Mouse (Mus musculus) gastrocnemius, postnatal 36 days (tissue): ENCODE data around the gene Rhot2. TPM values are rescaled to one million over a fixed set of nuclear protein-coding genes. Genes with fewer than 3 reads are reported as not detected.
A peak's percentile ranks its signal among the peaks of the same experiment; 100 is the strongest.

ENCODE experiments used
- DNase-seq, 2 experiments: peaks; one replicate each; pipeline ENCODE4 v3.0.0; 2022
- intact Hi-C: fragments of 180-260 bp; cut with DNase I; formaldehyde crosslinking; loops from one replicate; pipeline ENCODE4 v1.15.1; 2025
- long read RNA-seq, 2 experiments: library from polyadenylated mRNA; stranded (forward); transcript quantifications; one replicate each; pipeline ENCODE4 v2.0.0; 2021
- total RNA-seq, 2 experiments: library from RNA; stranded (reverse); gene quantifications; 2 replicates each; pipeline ENCODE4 v1.2.3; 2021

Gene Rhot2
- total RNA-seq = 10 to 100 TPM; 63.4 to 68.4 TPM
- long read RNA-seq, experiment 1, transcript Rhot2-201 (19 exons, 3,189 nt) = major isoform, 8 of 26 reads
- long read RNA-seq, experiment 1, partial matches to known transcripts = 10 of 26 reads
- long read RNA-seq, experiment 1, other reads (novel, unspliced or antisense) = 8 of 26 reads
- long read RNA-seq, experiment 2, transcript Rhot2-201 (19 exons, 3,189 nt) = major isoform, 8 of 29 reads
- long read RNA-seq, experiment 2, partial matches to known transcripts = 10 of 29 reads
- long read RNA-seq, experiment 2, other reads (novel, unspliced or antisense) = 11 of 29 reads

- intact Hi-C loops = no loop called here
Measured at GRCm38 (mm10) chr17:25844396-25844901, at the start of gene Rhot2. TSS of gene Rhot2 (minus strand) at chr17:25844851.

GRCm38 (mm10) chr17:25893975-25894617, 49.4 kb upstream of the Rhot2 start:
- DNase-seq = peak in 1 of 2 experiments; percentile 52
- intact Hi-C loops = loop anchor here (2.0 to 5.0 kb wide), 4 partner anchors 33 to 198 kb away; partner anchors contain the start of gene Decr2

More at GRCm38 (mm10) chr17:25844396-25844901, at the start of gene Rhot2:
- DNase-seq = peak; percentile 90 to 94

DNA sequence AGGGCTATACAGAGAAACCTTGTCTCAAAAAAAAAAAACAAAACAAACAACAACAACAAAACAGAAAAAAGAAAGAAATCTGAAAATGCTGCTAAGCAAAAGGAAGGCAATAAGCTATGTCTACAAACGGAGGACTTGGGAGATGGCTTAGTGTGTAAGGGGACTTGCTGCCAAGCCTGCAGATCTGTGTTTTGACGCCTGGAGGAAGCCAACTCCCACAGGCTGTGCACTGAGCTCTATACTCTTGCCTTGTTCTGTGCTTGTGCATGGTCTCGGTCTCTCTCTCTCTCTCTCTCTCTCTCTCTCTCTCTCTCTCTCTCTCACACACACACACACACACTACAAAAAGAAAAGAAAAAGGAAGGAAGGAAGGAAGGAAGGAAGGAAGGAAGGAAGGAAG, 44.2 kb upstream of the Rhot2 start:
- intact Hi-C loops = no loop called here
- no peak for DNase-seq

GRCm38 (mm10) chr17:25887467-25887866, 42.8 kb upstream of the Rhot2 start:
- no peak for DNase-seq
- intact Hi-C loops = no loop called here

DNA sequence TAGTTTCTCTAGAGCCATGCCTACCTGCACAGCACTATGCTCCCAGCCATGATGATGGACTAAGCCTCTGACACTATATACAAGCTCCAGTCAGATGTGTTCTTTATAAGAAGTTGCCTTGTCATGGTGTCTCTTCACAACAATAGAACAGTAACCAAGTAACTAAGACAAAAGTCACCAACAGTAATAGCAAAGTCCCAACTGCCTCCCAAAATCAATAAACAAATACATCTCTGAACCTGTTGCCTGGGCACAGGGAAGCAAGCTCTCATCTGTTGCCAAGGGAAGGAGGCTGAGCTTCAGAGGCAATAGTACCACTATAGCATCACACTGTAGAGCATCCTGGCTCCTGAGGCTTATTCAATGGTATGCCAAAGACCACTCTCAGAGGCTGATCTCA, 42.2 kb upstream of the Rhot2 start:
- DNase-seq = no peak
- intact Hi-C loops = no loop called here

GRCm38 (mm10) chr17:25885636-25886035, 41.0 kb upstream of the Rhot2 start:
- no peak for DNase-seq
- intact Hi-C loops = no loop called here

DNA sequence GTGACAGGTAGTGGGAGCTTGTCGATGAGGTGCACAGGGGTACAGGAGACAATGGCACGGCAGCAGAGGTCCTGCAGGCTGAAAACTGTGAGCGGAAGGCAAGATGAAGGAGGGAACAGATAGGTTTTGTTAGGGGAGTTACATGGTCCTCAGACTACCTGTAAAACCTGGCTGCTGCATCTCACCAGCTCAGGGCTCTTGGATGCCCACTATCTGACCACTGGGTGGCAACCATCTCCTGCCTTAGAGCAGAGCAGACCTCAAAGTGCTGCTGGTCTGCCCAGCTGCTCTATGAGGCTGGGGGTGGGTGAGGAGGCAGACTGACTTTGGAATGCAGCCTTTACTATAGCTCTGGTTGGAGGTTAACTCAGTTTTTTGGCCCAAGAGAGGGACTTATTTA, 39.2 kb upstream of the Rhot2 start:
- intact Hi-C loops = no loop called here
- no peak for DNase-seq

DNA sequence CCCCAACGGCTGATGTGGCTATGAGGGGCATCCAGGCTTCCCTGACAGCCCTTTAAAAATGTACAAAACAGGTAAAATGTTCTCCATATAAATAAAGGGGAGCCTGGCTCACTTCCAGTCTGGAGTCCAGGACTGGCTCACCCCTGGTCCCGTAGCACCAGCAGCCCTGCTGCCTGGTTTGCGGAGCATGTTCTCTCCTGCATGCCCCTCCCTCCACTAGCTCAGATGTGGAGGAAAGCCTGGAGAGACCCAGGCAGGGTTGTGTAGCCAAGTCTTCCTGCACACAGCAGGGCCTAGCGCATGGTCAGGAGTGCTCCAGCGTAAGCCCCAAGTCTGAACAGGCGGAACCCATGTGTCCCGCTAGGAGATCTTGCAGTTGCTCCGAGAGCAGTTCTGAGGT, 38.6 kb upstream of the Rhot2 start:
- intact Hi-C loops = no loop called here
- no peak for DNase-seq

- intact Hi-C loops = no loop called here
- DNase-seq = no peak
Measured at GRCm38 (mm10) chr17:25882306-25882705, 37.7 kb upstream of the Rhot2 start.

- DNase-seq = no peak
- intact Hi-C loops = no loop called here
Measured at GRCm38 (mm10) chr17:25881691-25882090, 37.0 kb upstream of the Rhot2 start.

- no peak for DNase-seq
- intact Hi-C loops = no loop called here
Measured at GRCm38 (mm10) chr17:25880913-25881641, 36.4 kb upstream of the Rhot2 start.

- intact Hi-C loops = no loop called here
Measured at GRCm38 (mm10) chr17:25880196-25880910, 35.7 kb upstream of the Rhot2 start, which contains the start of gene Wfikkn1. TSS of gene Wfikkn1 (minus strand) at chr17:25880858.

GRCm38 (mm10) chr17:25879750-25880149, 35.1 kb upstream of the Rhot2 start:
- intact Hi-C loops = no loop called here
- DNase-seq = no peak

More at GRCm38 (mm10) chr17:25880196-25880910, 35.7 kb upstream of the Rhot2 start, which contains the start of gene Wfikkn1:
- no peak for DNase-seq

DNA sequence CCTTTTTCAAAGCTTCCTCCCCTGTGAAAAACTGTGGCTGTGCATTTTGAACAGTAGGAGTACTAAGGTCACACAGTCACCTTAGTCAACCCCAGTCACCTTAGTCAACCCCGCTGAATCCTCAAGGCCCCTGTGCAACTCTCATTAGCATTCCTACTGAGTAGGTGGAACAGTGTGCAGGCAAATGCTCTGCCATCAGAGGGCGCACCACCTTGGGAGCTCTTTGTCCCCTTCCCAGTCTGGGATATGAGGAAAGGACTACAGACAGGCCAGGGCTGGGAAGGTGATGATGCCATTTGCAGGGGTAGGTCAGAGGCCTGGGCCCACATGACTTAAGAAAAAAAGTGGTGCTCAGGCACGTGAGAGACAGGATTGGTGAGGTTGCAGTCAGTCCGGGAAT, 34.6 kb upstream of the Rhot2 start:
- intact Hi-C loops = no loop called here
- DNase-seq = no peak

- intact Hi-C loops = no loop called here
- no peak for DNase-seq
Measured at GRCm38 (mm10) chr17:25878611-25879180, 34.0 kb upstream of the Rhot2 start.

DNA sequence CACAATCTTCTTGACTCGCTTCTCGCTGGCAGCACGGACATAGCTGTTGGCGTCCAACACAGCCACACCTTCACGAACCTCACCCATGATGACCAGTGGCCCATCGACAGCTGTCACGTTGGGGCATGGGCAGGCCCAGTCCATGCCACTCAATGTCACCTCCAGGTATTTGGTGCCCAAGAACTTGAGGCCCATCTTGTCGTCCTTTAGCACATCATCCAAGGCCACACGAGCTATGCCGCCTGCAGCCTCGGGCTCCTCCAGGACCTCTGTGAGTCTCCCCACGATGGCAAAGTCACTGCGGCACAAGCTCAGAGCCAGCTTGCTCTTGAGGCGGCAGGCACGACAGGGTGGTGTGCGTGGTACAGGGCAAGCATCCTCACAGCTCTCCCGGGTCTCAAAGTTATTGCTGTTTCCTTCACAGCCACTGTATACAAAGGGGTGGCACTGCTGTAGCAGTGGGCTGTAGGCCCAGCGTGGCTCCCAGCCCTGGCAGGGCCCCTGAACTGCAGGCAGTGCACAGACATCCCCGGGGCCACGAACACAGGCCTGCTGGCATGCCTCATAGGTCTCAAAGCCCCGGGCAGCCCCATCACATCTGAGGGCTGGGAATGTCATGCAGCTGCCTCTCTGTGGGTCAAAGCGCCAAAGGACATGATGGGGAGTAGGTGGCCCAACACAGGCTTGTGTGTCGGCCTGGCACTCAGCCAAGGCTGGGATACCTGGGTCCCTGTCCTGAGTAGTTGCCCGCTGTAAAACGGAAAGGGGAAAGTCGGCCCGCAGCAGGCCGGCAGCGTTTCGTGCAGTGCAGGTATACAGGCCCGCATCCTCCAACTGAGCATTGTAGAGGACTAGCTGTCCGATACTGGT, 33.3 kb upstream of the Rhot2 start:
- DNase-seq = no peak
- intact Hi-C loops = no loop called here

- no peak for DNase-seq
- intact Hi-C loops = no loop called here
Measured at GRCm38 (mm10) chr17:25877025-25877424, 32.4 kb upstream of the Rhot2 start.

- DNase-seq = no peak
- intact Hi-C loops = no loop called here
Measured at GRCm38 (mm10) chr17:25876347-25876915, 31.8 kb upstream of the Rhot2 start.
